Mouse (Mus musculus) hindbrain, embryonic 16.5 days (tissue): ENCODE results near the gene Pnkp. TPM values are rescaled to one million over a fixed set of nuclear protein-coding genes. Genes with fewer than 3 reads are reported as not detected.

Experiments used
- ATAC-seq: fragments of 200-750 bp; cut with Nextera tagmentation; 2 replicates; pipeline ENCODE4 v1.8.0; 2017; ENCODE audit warnings: moderate TSS enrichment, moderate library complexity
- H3K27ac ChIP-seq: fragments of 300-500 bp; sonication (generic); 2 replicates; pipeline ENCODE4 v1.5.1; 2014; ENCODE audit warnings: low read depth, mild to moderate bottlenecking, control low read depth, low read length, moderate library complexity
- H3K27me3 ChIP-seq: fragments of 300-500 bp; sonication (generic); replicated peaks from 2 replicates; pipeline ENCODE4 v1.6.1; 2014; ENCODE audit warnings: low read length; ENCODE audit not compliant: control insufficient read depth, insufficient read depth
- H3K36me3 ChIP-seq: fragments of 300-500 bp; sonication (generic); 2 replicates; pipeline ENCODE4 v1.6.1; 2014; ENCODE audit warnings: mild to moderate bottlenecking, low read length, moderate library complexity, mixed read lengths; ENCODE audit not compliant: control insufficient read depth, insufficient read depth
- H3K4me1 ChIP-seq: fragments of 300-500 bp; sonication (generic); 2 replicates; pipeline ENCODE4 v1.6.1; 2014; ENCODE audit warnings: low read depth, low read length; ENCODE audit not compliant: control insufficient read depth, insufficient read depth
- H3K4me2 ChIP-seq: fragments of 300-500 bp; sonication (generic); 2 replicates; pipeline ENCODE4 v1.6.1; 2014; ENCODE audit warnings: mild to moderate bottlenecking, low read length, control low read depth, moderate library complexity
- H3K4me3 ChIP-seq: fragments of 300-500 bp; sonication (generic); 2 replicates; pipeline ENCODE4 v1.5.1; 2014; ENCODE audit warnings: mild to moderate bottlenecking, low read length, control low read depth, moderate library complexity
- H3K9ac ChIP-seq: fragments of 300-500 bp; sonication (generic); 2 replicates; pipeline ENCODE4 v1.6.1; 2014; ENCODE audit warnings: low read depth, mild to moderate bottlenecking, control low read depth, low read length, moderate library complexity
- H3K9me3 ChIP-seq: fragments of 300-500 bp; sonication (generic); 2 replicates; pipeline ENCODE4 v1.6.1; 2014; ENCODE audit warnings: mild to moderate bottlenecking, low read length, moderate library complexity; ENCODE audit not compliant: control insufficient read depth
- WGBS: fragments of 180-500 bp; shearing (Covaris S2); extraction: QIAGEN DNeasy Blood & Tissue Kit; methylation state at CpG from one replicate; pipeline ENCODE4 v1.1.7; 2014; 5-methylcytosine and 5-hydroxymethylcytosine counted together
- polyA plus RNA-seq: library from polyadenylated mRNA; unstranded; fragments of >200 nt; fragmentation: Nextera tagmentation; extraction: Ambion mirVana; gene quantifications from 2 replicates; pipeline ENCODE4 v1.2.1, GENCODE M21; 2015

Gene Pnkp
- polyA plus RNA-seq, 1 experiment from 2014 or later: 34.0 TPM

- H3K27ac ChIP-seq: peak overlapping the region; percentile 20; the same call in 1 of the 2 replicates
- 78% methylated on average over 23 of the region's 24 CpGs for WGBS
- H3K36me3 ChIP-seq: peaks cover 36% of the 10 kb centered on the region
- no peak overlapping the region for H3K4me2 ChIP-seq
- no peaks in the 10 kb centered on the region for H3K9me3 ChIP-seq
- H3K4me3 ChIP-seq: no peak overlapping the region
- peak overlapping the region; percentile 3; the same call in 1 of the 2 replicates for H3K9ac ChIP-seq
- ATAC-seq: no peak
- H3K4me1 ChIP-seq: peaks cover 46% of the 10 kb centered on the region
- H3K27me3 ChIP-seq: no peaks in the 10 kb centered on the region
These were observed 7.9 kb downstream of the Pnkp start for GRCm38 (mm10) chr7:44864595-44865542.

DNA sequence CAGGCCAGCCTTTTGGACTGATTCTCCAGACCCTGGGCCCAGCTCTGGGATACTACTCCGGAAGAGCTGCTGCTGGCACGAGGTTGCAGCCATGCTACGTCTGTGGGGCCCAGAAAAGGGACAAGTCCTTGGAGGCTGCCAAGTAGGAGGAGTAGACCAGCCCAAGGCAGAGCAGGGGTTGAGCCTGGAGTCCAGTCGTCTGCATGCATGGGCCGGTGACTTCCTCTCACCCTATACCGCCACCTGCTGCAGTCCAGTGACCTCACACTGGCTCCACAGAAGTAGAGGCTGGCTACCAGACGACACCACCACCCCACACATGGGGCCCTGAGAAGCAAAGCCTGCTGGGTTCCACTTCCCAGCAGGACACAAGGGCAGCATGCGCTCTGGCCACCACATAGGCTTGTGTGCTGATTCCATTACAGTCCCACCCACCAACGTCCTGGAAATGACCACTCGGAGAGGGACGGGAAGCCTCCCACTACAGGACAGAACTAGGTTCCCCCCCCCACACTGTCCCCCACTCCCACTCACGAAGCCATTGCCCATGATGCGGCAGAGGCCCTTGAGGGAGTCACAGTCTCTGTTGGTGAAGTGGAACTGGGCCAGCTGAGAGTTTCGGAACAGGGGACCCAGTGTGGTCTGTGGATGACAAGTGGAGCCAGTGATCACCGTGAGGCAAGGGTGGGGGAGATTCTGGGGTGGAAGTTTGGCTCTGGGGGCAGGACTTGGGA, 9.5 kb downstream of the Pnkp start:
- Histone ChIP-seq H3K27ac (peak overlapping the region; percentile 57), H3K4me2 (peak overlapping the region; percentile 94), H3K4me3 (peak overlapping the region; percentile 11), H3K27me3 (no peaks in the 10 kb centered on the region), H3K9me3 (no peaks in the 10 kb centered on the region), H3K9ac (peak overlapping the region; percentile 89), H3K4me1 (peaks cover 45% of the 10 kb centered on the region), H3K36me3 (peaks cover 35% of the 10 kb centered on the region)
- 42% methylated on average over 15 of the region's 15 CpGs for WGBS
- no peak for ATAC-seq

DNA sequence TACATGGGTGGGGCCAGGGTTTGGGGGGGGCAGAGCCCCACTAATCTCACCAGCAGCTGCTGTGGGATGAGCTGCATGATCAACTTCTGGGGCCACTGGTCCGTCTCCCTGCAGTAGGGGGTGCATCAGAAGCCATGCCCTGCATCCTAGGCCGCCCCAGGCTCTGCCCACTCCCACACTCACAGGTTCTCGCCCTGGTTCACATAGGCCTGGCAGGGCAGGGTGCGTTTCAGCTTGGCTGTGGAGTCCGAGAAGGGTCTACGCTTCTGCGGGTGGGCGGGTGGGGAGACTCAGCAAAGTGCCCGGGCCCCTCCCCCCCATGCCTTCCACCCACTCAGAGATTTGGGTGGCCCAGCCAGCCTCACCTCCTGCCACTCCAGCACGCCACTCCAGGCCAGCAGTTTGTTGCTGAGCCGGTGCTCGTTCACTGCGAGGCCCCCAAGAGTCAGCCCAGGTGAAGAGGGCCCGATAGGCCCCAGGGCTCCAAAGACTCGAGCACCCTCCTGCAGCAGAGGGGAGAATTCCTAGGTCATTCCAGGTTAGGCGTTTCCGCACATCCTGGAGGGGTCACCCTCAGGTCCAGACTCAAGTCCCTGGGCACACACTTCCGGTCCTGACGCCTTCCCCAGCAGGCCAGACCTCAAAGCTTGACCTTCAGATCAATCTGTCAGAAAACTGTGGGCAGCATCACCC, 10.2 kb downstream of the Pnkp start:
- no peak for ATAC-seq
- H3K9me3 ChIP-seq: no peaks in the 10 kb centered on the region
- H3K4me3 ChIP-seq: peak overlapping the region; percentile 71
- H3K27me3 ChIP-seq: no peaks in the 10 kb centered on the region
- H3K4me2 ChIP-seq: peak overlapping the region; percentile 94
- H3K4me1 ChIP-seq: peaks cover 45% of the 10 kb centered on the region
- peak overlapping the region; percentile 89 for H3K9ac ChIP-seq
- H3K36me3 ChIP-seq: peaks cover 31% of the 10 kb centered on the region
- WGBS: 66% methylated on average over 19 of the region's 19 CpGs
- peak overlapping the region; percentile 57 for H3K27ac ChIP-seq

- Histone ChIP-seq H3K9me3 (no peaks in the 10 kb centered on the region), H3K36me3 (peaks cover 24% of the 10 kb centered on the region), H3K9ac (peak overlapping the region; percentile 89), H3K4me3 (peak overlapping the region; percentile 71), H3K4me2 (peak overlapping the region; percentile 94), H3K27me3 (no peaks in the 10 kb centered on the region), H3K27ac (no peak overlapping the region; the same call in 1 of the 2 replicates), H3K4me1 (peaks cover 45% of the 10 kb centered on the region)
- no peak for ATAC-seq
- 37% methylated on average over 9 of the region's 9 CpGs for WGBS
These were observed 10.9 kb downstream of the Pnkp start for GRCm38 (mm10) chr7:44867802-44868201.

DNA sequence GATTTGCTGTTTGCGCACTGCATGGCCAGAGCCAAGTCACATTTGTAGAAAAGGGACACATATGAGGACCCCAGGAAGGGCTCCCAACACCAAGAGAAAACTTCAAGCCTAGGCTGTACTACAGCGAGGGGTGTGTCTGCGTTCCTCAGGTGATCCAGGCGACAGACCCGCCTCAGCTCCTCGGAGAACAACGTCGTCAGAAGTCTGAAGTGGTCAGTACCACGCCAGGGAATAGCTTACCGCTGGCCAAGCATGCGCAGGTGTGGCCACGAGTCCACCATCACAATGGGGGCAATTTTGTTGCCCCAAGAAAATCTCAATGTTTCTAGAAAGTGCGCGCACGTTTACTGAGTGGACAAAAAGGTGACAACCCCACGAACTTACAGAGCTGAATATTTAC, 11.5 kb downstream of the Pnkp start:
- Histone ChIP-seq H3K4me1 (peaks cover 45% of the 10 kb centered on the region), H3K4me3 (peak overlapping the region; percentile 71), H3K9ac (peak overlapping the region; percentile 89), H3K4me2 (peak overlapping the region; percentile 94), H3K36me3 (peaks cover 18% of the 10 kb centered on the region), H3K27ac (peak overlapping the region; percentile 98), H3K27me3 (no peaks in the 10 kb centered on the region), H3K9me3 (no peaks in the 10 kb centered on the region)
- ATAC-seq: no peak
- 5% methylated on average over 16 of the region's 16 CpGs for WGBS

DNA sequence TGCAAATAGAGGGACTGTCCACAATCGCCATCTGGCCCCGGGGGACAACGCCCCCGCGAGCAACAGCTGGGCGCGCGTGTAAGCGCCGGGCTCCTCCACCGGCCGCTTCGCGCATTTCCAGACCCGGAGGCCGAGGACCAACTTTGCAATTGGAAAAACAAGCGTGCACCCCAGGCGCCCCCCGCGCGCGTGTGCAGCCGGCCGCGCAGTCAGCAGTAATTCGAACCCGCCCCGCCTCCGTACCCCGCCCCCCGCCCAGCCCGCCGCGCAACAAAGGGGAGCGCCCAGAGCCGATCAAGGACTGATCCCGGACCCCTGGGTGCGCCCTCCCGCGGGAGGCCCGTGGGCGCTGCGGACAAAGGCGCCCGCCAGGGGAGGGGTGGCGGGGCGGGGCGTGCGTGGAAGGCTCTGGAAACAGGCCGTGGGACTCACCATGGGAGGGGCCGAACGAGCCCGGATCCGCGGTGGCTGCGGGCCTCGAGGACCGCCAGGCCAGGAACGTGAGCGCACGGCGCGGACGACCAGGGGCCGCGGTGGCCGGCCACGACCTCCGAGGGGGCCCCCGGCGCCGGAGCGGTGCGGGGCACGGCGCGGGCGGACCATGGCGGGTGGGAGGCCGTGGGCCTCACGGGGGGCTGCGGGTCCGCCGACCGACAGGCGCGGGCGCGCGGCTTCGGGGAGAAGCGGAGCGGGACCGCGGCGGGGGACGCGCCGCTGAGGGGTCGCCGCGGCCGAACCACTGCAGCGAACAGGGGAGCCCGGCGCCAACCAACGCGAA, 12.2 kb downstream of the Pnkp start:
- Histone ChIP-seq H3K27ac (peak overlapping the region; percentile 98), H3K9ac (peak overlapping the region; percentile 89), H3K9me3 (no peaks in the 10 kb centered on the region), H3K27me3 (no peaks in the 10 kb centered on the region), H3K4me3 (peak overlapping the region; percentile 71), H3K36me3 (peaks cover 11% of the 10 kb centered on the region), H3K4me2 (peak overlapping the region; percentile 94), H3K4me1 (peaks cover 45% of the 10 kb centered on the region)
- peak; percentile 14 for ATAC-seq
- under 1% methylated on average over 68 of the region's 108 CpGs for WGBS

GRCm38 (mm10) chr7:44869697-44870528, 13.0 kb downstream of the Pnkp start, which contains the start of gene Ptov1:
Gene Ptov1, minus strand, starts transcription at chr7:44869788.
- peak within 1 kb of the TSS; percentile 98 for H3K27ac ChIP-seq
- H3K36me3 ChIP-seq: peaks cover 3% of the 10 kb centered on the region
- H3K4me2 ChIP-seq: peak within 1 kb of the TSS; percentile 94
- no peaks in the 10 kb centered on the region for H3K27me3 ChIP-seq
- H3K9me3 ChIP-seq: no peaks in the 10 kb centered on the region
- 10% methylated on average over 29 of the region's 29 CpGs for WGBS
- peaks cover 41% of the 10 kb centered on the region for H3K4me1 ChIP-seq
- ATAC-seq: peak; percentile 96
- peak within 1 kb of the TSS; percentile 89 for H3K9ac ChIP-seq
- H3K4me3 ChIP-seq: peak within 1 kb of the TSS; percentile 71
